Mouse (Mus musculus) adrenal gland, adult (tissue): ENCODE measurements around the gene Aox3.
A peak's percentile ranks its signal among the peaks of the same experiment; 100 is the strongest.

ENCODE experiments used
- DNase-seq, 2 experiments: peaks; one replicate each; pipeline ENCODE4 v3.0.0; 2022 to 2023; ENCODE audit warnings: low spot score in 1 of 2; ENCODE audit not compliant: inconsistent age in 2 of 2

Aox3 gene

GRCm38 (mm10) chr1:58112880-58113279 is at the start of gene Aox3:
TSS of gene Aox3 (plus strand) at chr1:58113130.
- DNase-seq, result peak; percentile 75 to 92

GRCm38 (mm10) chr1:58065151-58065550 is 47.8 kb upstream of the Aox3 start:
- DNase-seq, result no peak

GRCm38 (mm10) chr1:58065606-58066005 is 47.3 kb upstream of the Aox3 start:
- no peak for DNase-seq

GRCm38 (mm10) chr1:58069181-58069580 is 43.7 kb upstream of the Aox3 start:
- DNase-seq, result no peak

- DNase-seq, result peak; percentile 24 to 80
Observed at GRCm38 (mm10) chr1:58070091-58070490, 42.8 kb upstream of the Aox3 start.

GRCm38 (mm10) chr1:58071006-58071405 is 41.9 kb upstream of the Aox3 start:
- peak; percentile 46 to 70 for DNase-seq

GRCm38 (mm10) chr1:58071509-58071908 is 41.4 kb upstream of the Aox3 start:
- DNase-seq, result no peak

GRCm38 (mm10) chr1:58072416-58072815 is 40.5 kb upstream of the Aox3 start:
- DNase-seq, result no peak

- DNase-seq, result no peak
Observed at GRCm38 (mm10) chr1:58072991-58073730, 39.8 kb upstream of the Aox3 start.

GRCm38 (mm10) chr1:58074266-58074665 is 38.7 kb upstream of the Aox3 start:
- no peak for DNase-seq

GRCm38 (mm10) chr1:58077882-58078281 is 35.0 kb upstream of the Aox3 start:
- DNase-seq, result no peak

- DNase-seq, result no peak
Observed at GRCm38 (mm10) chr1:58078390-58078789, 34.5 kb upstream of the Aox3 start.

GRCm38 (mm10) chr1:58079689-58080088 is 33.2 kb upstream of the Aox3 start:
- DNase-seq, result peak in 1 of 2 experiments; percentile 49

GRCm38 (mm10) chr1:58080446-58080845 is 32.5 kb upstream of the Aox3 start:
- DNase-seq, result no peak

GRCm38 (mm10) chr1:58081356-58081755 is 31.6 kb upstream of the Aox3 start:
- no peak for DNase-seq

GRCm38 (mm10) chr1:58089316-58089715 is 23.6 kb upstream of the Aox3 start:
- DNase-seq, result peak; percentile 54 to 79

GRCm38 (mm10) chr1:58090191-58090590 is 22.7 kb upstream of the Aox3 start:
- DNase-seq, result no peak

- no peak for DNase-seq
Observed at GRCm38 (mm10) chr1:58091213-58091612, 21.7 kb upstream of the Aox3 start.

- DNase-seq, result no peak
Observed at GRCm38 (mm10) chr1:58091992-58092560, 20.9 kb upstream of the Aox3 start.

GRCm38 (mm10) chr1:58097338-58097737 is 15.6 kb upstream of the Aox3 start:
- no peak for DNase-seq

GRCm38 (mm10) chr1:58099119-58099518 is 13.8 kb upstream of the Aox3 start:
- no peak for DNase-seq

- DNase-seq, result peak; percentile 43 to 94
Observed at GRCm38 (mm10) chr1:58101531-58102146, 11.3 kb upstream of the Aox3 start.
